Mouse (Mus musculus): ENCODE measurements at regions not wholly inside any gene's neighbourhood (a gene's known extent, or its start where the extent isn't known, plus 50 kb on each side); places are given as distances from the start of the nearest gene placed in this dataset.

DNA sequence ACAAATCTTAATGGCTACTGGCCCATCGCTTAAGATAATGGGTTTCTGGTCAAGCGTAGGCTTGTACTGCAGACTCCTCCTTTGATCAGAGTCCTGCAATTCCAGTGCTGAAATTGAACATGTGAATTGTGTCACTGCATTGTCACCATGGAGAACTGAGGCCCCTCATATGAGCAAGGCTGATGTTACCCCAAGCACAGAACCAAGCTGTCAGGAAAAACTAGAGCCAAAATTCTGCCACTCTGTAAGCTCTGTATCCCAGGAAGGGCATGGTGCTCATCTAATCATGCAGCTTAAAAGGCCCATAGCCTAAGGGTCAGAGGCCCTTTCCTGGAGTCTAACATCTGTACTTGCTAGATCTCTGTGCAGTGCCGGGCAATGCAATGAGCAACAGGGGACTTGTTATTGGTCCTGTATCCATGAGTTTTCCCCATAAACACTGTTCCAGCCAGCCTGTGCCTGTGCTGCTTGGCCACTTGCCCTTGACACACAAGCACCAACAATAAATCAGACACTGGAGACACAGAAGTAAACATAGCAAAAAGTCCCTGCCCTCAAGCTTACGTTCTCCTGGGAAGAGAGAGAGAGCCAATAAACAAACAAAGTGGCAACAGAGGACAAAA lies 760.2 kb downstream of the 1700064H15Rik start:
- WGBS = 68% methylated on average over 4 of the region's 4 CpGs
- H3K4me3 ChIP-seq = no peak overlapping the region
- no peak for DNase-seq (ENCODE audit: low spot score)
- peaks cover 1% of the 10 kb centered on the region; the same call in 1 of the 2 replicates for H3K9me3 ChIP-seq
- no peak overlapping the region for H3K27ac ChIP-seq (replicated peaks)
- no peaks in the 10 kb centered on the region for H3K27me3 ChIP-seq (replicated peaks; ENCODE audit: low read depth, poor library complexity, severe bottlenecking)
- peaks cover 5% of the 10 kb centered on the region; the same call in 1 of the 2 replicates for H3K4me1 ChIP-seq
- no peaks in the 10 kb centered on the region for H3K36me3 ChIP-seq (replicated peaks)

DNA sequence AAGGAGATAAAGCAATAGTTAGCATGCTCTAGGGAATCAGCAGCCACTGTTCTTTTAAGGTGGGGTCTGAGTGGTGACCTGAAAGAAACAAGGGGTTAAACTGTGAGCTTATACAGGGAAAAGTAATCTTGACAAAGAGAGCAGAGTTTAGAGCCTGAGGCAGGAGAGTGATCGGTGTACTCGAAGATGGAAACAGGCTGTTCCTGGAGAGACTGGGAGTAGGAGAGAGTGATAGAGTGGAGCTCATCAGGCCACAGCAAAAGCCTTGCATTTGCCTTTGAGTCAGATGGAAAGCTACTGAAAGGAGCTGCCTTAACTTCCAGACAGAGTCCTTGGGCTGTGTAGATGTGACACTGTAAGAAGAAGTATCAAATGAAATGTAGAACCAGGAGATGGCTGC lies 759.7 kb downstream of the 1700064H15Rik start:
- Histone ChIP-seq H3K36me3 (replicated peaks) (no peaks in the 10 kb centered on the region), H3K27me3 (replicated peaks; ENCODE audit: low read depth, poor library complexity, severe bottlenecking) (no peaks in the 10 kb centered on the region), H3K9me3 (peaks cover 3% of the 10 kb centered on the region; the same call in 1 of the 2 replicates), H3K4me3 (no peak overlapping the region), H3K4me1 (peaks cover 5% of the 10 kb centered on the region; the same call in 1 of the 2 replicates), H3K27ac (replicated peaks) (no peak overlapping the region)
- 27% methylated on average over 2 of the region's 2 CpGs for WGBS
- DNase-seq (ENCODE audit: low spot score) = no peak

DNA sequence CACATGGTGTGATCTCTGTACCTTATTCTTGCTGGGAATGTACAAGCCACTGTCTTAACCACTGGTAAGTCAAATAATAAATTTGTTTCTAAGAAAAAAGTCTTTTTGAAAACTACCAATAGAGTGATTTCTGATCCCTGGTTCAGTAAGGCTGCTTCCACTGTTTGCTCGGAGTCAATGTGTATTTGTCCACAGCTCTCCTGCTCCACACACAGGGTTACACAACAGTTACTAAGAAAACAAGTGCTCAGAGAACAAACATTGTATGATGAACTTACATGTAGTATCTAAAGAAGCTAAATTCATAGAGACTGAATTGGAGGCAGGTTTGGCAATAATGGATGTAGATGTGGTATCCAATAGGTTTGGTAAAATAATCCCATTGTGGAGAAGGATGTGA lies 751.4 kb downstream of the 1700064H15Rik start:
- no peak for DNase-seq (ENCODE audit: low spot score)
- whole genome bisulfite sequencing = 87% methylated on average over 1 of the region's 1 CpGs
- Histone ChIP-seq H3K27ac (replicated peaks) (no peak overlapping the region), H3K9me3 (peaks cover 3% of the 10 kb centered on the region; the same call in 1 of the 2 replicates), H3K36me3 (replicated peaks) (no peaks in the 10 kb centered on the region), H3K4me1 (no peaks in the 10 kb centered on the region), H3K27me3 (replicated peaks; ENCODE audit: low read depth, poor library complexity, severe bottlenecking) (no peaks in the 10 kb centered on the region), H3K4me3 (no peak overlapping the region)

DNA sequence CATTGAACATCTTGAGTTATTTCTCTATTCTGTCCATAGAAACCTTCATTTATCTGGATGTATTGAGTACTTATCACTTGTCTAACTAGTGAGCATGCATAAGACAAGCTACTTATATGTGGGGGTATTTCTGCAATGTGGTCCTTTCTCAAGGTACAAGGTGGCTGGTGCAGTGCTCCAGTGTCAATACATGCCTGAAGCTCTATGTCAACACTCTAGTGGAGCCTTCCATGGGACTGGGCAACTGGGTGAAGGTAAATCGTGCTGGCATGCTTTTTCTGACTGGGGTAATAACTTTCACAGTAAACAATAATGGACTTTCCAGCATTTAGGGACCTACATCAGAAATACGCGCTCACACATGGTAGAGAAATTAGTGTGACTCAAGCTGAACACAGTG lies 750.9 kb downstream of the 1700064H15Rik start:
- no peaks in the 10 kb centered on the region for H3K27me3 ChIP-seq (replicated peaks; ENCODE audit: low read depth, poor library complexity, severe bottlenecking)
- DNase-seq (ENCODE audit: low spot score) = no peak
- peaks cover 3% of the 10 kb centered on the region; the same call in 1 of the 2 replicates for H3K9me3 ChIP-seq
- H3K4me1 ChIP-seq = no peaks in the 10 kb centered on the region
- no peaks in the 10 kb centered on the region for H3K36me3 ChIP-seq (replicated peaks)
- H3K4me3 ChIP-seq = no peak overlapping the region
- WGBS = 89% methylated on average over 3 of the region's 3 CpGs
- H3K27ac ChIP-seq (replicated peaks) = no peak overlapping the region

GRCm38 (mm10) chr3:18881186-18881585 lies 747.3 kb downstream of the 1700064H15Rik start:
- Histone ChIP-seq H3K9me3 (no peaks in the 10 kb centered on the region), H3K4me1 (no peaks in the 10 kb centered on the region), H3K4me3 (no peak overlapping the region), H3K36me3 (replicated peaks) (no peaks in the 10 kb centered on the region), H3K27ac (replicated peaks) (no peak overlapping the region), H3K27me3 (replicated peaks; ENCODE audit: low read depth, poor library complexity, severe bottlenecking) (no peaks in the 10 kb centered on the region)
- WGBS = 73% methylated on average over 2 of the region's 2 CpGs
- DNase-seq (ENCODE audit: low spot score) = no peak

DNA sequence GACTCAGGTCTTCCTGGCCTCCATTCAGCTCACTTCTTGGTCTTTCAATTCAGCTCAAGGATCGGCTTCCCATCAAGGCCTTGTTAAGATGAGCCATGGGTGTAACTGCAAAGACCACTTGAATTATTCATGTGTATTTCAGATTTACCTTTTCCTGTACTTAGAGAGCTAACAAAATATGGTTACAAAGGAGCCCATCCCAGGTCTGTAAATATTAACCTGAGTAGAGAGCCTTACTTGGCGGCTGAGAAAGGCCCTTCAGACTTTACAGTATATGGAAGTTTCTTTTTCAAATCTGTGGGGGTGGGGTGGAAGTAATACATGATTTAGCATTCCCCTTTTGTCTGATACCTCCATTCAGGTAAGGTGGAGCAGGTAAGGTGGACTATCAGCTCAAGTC lies 735.7 kb downstream of the 1700064H15Rik start:
- Histone ChIP-seq H3K9me3 (no peaks in the 10 kb centered on the region), H3K4me1 (no peaks in the 10 kb centered on the region), H3K4me3 (no peak overlapping the region), H3K36me3 (replicated peaks) (no peaks in the 10 kb centered on the region), H3K27ac (replicated peaks) (no peak overlapping the region), H3K27me3 (replicated peaks; ENCODE audit: low read depth, poor library complexity, severe bottlenecking) (no peaks in the 10 kb centered on the region)
- no peak for DNase-seq (ENCODE audit: low spot score)
- WGBS = 93% methylated on average over 2 of the region's 2 CpGs

DNA sequence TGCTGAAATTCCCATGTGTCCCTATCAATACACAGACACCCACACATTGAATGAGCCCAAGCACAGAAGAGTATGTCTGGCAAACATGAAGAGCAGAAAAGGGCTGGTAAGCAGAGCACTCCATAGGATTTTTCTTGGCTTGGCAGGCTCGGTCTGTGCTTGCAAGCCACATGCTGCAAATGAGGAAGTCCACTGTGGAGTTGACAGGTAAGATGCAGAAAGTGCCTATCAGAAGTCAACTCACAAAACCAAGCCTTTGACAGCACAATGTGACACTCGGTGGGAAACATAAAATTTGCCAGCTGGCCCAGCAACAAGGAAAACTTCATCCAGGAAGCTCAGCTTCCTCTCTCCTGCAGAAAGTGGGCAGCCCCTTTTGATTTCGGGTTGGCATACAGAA lies 722.7 kb downstream of the 1700064H15Rik start:
- 71% methylated on average over 3 of the region's 3 CpGs for WGBS
- Histone ChIP-seq H3K9me3 (no peaks in the 10 kb centered on the region), H3K4me3 (no peak overlapping the region), H3K36me3 (replicated peaks) (no peaks in the 10 kb centered on the region), H3K27ac (replicated peaks) (no peak overlapping the region), H3K27me3 (replicated peaks; ENCODE audit: low read depth, poor library complexity, severe bottlenecking) (no peaks in the 10 kb centered on the region), H3K4me1 (no peaks in the 10 kb centered on the region)
- DNase-seq (ENCODE audit: low spot score) = no peak

- no peak overlapping the region for H3K27ac ChIP-seq (replicated peaks)
- WGBS = 82% methylated on average over 5 of the region's 5 CpGs
- no peak overlapping the region for H3K4me3 ChIP-seq
- no peaks in the 10 kb centered on the region for H3K27me3 ChIP-seq (replicated peaks; ENCODE audit: low read depth, poor library complexity, severe bottlenecking)
- no peaks in the 10 kb centered on the region for H3K36me3 ChIP-seq (replicated peaks)
- no peaks in the 10 kb centered on the region for H3K9me3 ChIP-seq
- no peak for DNase-seq (ENCODE audit: low spot score)
- H3K4me1 ChIP-seq = no peaks in the 10 kb centered on the region
Observed at GRCm38 (mm10) chr3:18906210-18906609, 722.3 kb downstream of the 1700064H15Rik start.

DNA sequence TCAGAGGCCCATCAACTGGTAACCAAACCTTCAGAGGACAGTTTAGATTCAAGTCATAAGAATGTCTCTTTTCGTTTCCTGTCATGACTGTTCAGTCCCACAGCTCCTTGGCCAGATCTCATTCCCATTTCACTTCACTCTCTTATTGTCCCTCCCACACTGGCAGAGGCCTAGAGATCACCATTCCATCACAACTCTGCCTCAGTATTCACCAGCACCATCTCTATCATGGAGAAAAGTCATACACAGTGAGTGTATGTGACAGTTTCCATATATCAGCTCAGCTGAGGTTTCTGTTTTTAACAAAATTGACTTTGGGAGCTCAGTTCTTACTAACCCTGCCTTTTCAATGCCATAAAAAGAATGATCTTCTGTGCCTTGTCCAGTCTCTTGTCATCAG lies 719.7 kb downstream of the 1700064H15Rik start:
- DNase-seq (ENCODE audit: low spot score) = no peak
- Histone ChIP-seq H3K36me3 (replicated peaks) (no peaks in the 10 kb centered on the region), H3K27me3 (replicated peaks; ENCODE audit: low read depth, poor library complexity, severe bottlenecking) (no peaks in the 10 kb centered on the region), H3K4me1 (no peaks in the 10 kb centered on the region), H3K27ac (replicated peaks) (no peak overlapping the region), H3K9me3 (no peaks in the 10 kb centered on the region), H3K4me3 (no peak overlapping the region)
- WGBS = 87% methylated on average over 1 of the region's 1 CpGs

DNA sequence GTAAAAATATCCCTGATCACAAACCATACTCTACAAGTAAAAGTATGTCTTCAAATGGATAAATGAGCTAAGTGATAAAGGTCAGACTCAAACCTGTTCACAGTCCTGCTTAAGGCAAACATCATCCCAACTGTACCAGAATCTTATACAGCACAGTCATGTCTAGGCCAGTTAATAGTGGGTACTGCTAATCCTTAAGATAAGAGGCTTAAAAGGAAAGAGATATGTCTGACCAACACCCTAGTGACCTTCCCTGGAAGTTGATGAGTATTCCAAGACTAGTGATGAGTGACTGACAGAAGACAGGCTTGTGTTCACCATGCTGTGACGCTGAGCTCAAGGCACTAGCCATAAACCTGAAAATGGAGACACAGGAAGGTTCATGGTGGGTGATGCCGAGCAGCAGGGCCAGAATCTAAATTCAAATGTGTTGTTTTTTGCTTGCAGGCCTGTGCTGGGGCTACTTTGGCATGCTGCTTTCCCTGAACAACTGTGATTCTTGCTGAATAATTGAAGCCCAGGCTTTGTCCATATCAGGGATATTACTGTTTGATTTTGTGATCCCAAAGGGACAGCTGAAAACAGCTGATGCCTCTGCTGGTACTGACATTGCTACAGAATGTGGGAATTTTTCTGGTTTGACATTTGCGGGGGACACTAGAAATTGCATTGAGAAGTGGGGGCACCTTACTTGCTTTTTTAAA lies 699.9 kb downstream of the 1700064H15Rik start:
- Histone ChIP-seq H3K4me3 (no peak overlapping the region), H3K27ac (replicated peaks) (no peak overlapping the region), H3K9me3 (no peaks in the 10 kb centered on the region), H3K27me3 (replicated peaks; ENCODE audit: low read depth, poor library complexity, severe bottlenecking) (no peaks in the 10 kb centered on the region), H3K36me3 (replicated peaks) (no peaks in the 10 kb centered on the region), H3K4me1 (no peaks in the 10 kb centered on the region)
- 80% methylated on average over 3 of the region's 3 CpGs for WGBS
- no peak for DNase-seq (ENCODE audit: low spot score)

- H3K4me3 ChIP-seq = no peak overlapping the region
- H3K4me1 ChIP-seq = no peaks in the 10 kb centered on the region
- DNase-seq (ENCODE audit: low spot score) = no peak
- WGBS = 89% methylated on average over 3 of the region's 3 CpGs
- H3K9me3 ChIP-seq = no peaks in the 10 kb centered on the region
- no peaks in the 10 kb centered on the region for H3K36me3 ChIP-seq (replicated peaks)
- H3K27ac ChIP-seq (replicated peaks) = no peak overlapping the region
- no peaks in the 10 kb centered on the region for H3K27me3 ChIP-seq (replicated peaks; ENCODE audit: low read depth, poor library complexity, severe bottlenecking)
Observed at GRCm38 (mm10) chr3:18929105-18929492, 699.4 kb downstream of the 1700064H15Rik start.

DNA sequence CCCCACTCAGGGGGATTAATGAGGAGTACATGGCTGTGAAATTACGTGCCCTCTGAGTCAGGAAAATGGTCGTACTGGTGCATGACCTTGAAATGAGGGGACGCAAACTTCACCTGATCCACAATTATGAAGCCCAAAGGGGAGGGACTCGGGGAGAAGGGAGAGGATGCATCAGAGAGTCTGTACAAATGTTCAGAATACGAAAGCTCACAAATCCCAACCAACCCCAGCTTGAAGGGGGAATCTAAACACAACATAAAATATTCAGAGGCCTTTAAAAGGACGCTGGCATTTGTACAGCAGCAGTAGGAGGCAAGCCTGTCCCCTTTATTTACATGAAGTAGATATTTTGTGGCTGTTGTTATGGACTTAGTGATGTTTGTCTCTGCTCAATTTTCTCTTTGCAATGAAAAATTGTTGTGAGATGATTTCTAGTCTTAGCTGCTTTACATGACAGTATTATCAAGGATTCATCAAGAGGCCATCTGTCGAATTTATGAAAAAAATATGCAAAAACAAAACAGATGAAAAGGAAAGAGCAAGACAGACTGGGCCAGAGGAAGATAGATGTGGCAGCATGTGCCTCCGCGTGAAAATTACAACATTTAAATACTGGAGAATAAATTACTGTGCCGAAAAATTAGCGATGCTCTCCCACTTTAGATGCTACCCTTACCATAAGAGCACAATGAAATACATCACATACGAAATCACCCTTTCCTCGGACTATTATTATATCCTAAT lies 695.3 kb downstream of the 1700064H15Rik start:
- Histone ChIP-seq H3K9me3 (no peaks in the 10 kb centered on the region), H3K27me3 (replicated peaks; ENCODE audit: low read depth, poor library complexity, severe bottlenecking) (no peaks in the 10 kb centered on the region), H3K4me1 (peaks cover 5% of the 10 kb centered on the region; the same call in 1 of the 2 replicates), H3K27ac (replicated peaks) (no peak overlapping the region), H3K4me3 (no peak overlapping the region), H3K36me3 (replicated peaks) (no peaks in the 10 kb centered on the region)
- no peak for DNase-seq (ENCODE audit: low spot score)
- WGBS = 77% methylated on average over 13 of the region's 13 CpGs

GRCm38 (mm10) chr3:18934891-18935290 lies 693.6 kb downstream of the 1700064H15Rik start:
- Histone ChIP-seq H3K36me3 (replicated peaks) (no peaks in the 10 kb centered on the region), H3K4me1 (peaks cover 5% of the 10 kb centered on the region; the same call in 1 of the 2 replicates), H3K27me3 (replicated peaks; ENCODE audit: low read depth, poor library complexity, severe bottlenecking) (no peaks in the 10 kb centered on the region), H3K9me3 (no peaks in the 10 kb centered on the region), H3K27ac (replicated peaks) (no peak overlapping the region), H3K4me3 (no peak overlapping the region)
- WGBS = 45% methylated on average over 2 of the region's 2 CpGs
- DNase-seq (ENCODE audit: low spot score) = peak; percentile 65
